Mouse (Mus musculus) hindbrain, embryonic 11.5 days (tissue): Measurements from ENCODE around the gene Slit3. TPM values are rescaled to one million over a fixed set of nuclear protein-coding genes. Genes with fewer than 3 reads are reported as not detected.
A peak's percentile ranks its signal among the peaks of the same experiment; 100 is the strongest.

Source experiments
- ATAC-seq: fragments of 200-750 bp; cut with Nextera tagmentation; 2 replicates; pipeline ENCODE4 v1.8.0; 2017; ENCODE audit warnings: mild to moderate bottlenecking, moderate TSS enrichment, moderate library complexity; ENCODE audit not compliant: low FRiP score
- DNase-seq: peaks from one replicate; pipeline ENCODE4 v3.0.0-alpha.2; 2015; ENCODE audit warnings: low spot score
- H3K27ac ChIP-seq: fragments of 300-500 bp; sonication (generic); 2 replicates; pipeline ENCODE4 v1.5.1; 2014; ENCODE audit warnings: mild to moderate bottlenecking, low read depth, low read length
- H3K27me3 ChIP-seq: fragments of 300-500 bp; sonication (generic); 2 replicates; pipeline ENCODE4 v1.6.1; 2014; ENCODE audit warnings: mild to moderate bottlenecking, low read length, moderate library complexity, mixed read lengths; ENCODE audit not compliant: control insufficient read depth, insufficient read depth
- H3K36me3 ChIP-seq: fragments of 300-500 bp; sonication (generic); 2 replicates; pipeline ENCODE4 v1.6.1; 2014; ENCODE audit warnings: mild to moderate bottlenecking, low read length, moderate library complexity, mixed read lengths; ENCODE audit not compliant: control insufficient read depth, insufficient read depth
- H3K4me1 ChIP-seq: fragments of 300-500 bp; sonication (generic); replicated peaks from 2 replicates; pipeline ENCODE4 v1.6.1; 2014; ENCODE audit warnings: low read length, mixed read lengths; ENCODE audit not compliant: control insufficient read depth, insufficient read depth
- H3K4me2 ChIP-seq: fragments of 300-500 bp; sonication (generic); replicated peaks from 2 replicates; pipeline ENCODE4 v1.6.1; 2014; ENCODE audit warnings: mild to moderate bottlenecking, low read depth, low read length
- H3K4me3 ChIP-seq: fragments of 300-500 bp; sonication (generic); 2 replicates; pipeline ENCODE4 v1.5.1; 2014; ENCODE audit warnings: low read depth, low read length
- H3K9ac ChIP-seq: fragments of 300-500 bp; sonication (generic); 2 replicates; pipeline ENCODE4 v1.6.1; 2014; ENCODE audit warnings: low read depth, low read length
- H3K9me3 ChIP-seq: fragments of 300-500 bp; sonication (generic); 2 replicates; pipeline ENCODE4 v1.6.1; 2016; ENCODE audit warnings: low read length; ENCODE audit not compliant: control insufficient read depth
- WGBS: fragments of 180-500 bp; shearing (Covaris S2); extraction: QIAGEN DNeasy Blood & Tissue Kit; methylation state at CpG from one replicate; pipeline ENCODE4 v1.1.7; 2014; 5-methylcytosine and 5-hydroxymethylcytosine counted together
- polyA plus RNA-seq: library from polyadenylated mRNA; unstranded; fragments of >200 nt; fragmentation: Nextera tagmentation; extraction: Ambion mirVana; gene quantifications from 2 replicates; pipeline ENCODE4 v1.2.1, GENCODE M21; 2014

The Slit3 gene
- polyA plus RNA-seq, 1 experiment from 2014 or later = 39.3 TPM

GRCm38 (mm10) chr11:35447951-35448350 lies 326.9 kb downstream of the Slit3 start:
- ATAC-seq = no peak
- Histone ChIP-seq H3K27me3 (no peaks in the 10 kb centered on the region), H3K27ac (no peak overlapping the region), H3K36me3 (no peaks in the 10 kb centered on the region), H3K4me1 (no peaks in the 10 kb centered on the region), H3K4me2 (no peak overlapping the region), H3K9me3 (no peaks in the 10 kb centered on the region), H3K9ac (no peak overlapping the region), H3K4me3 (no peak overlapping the region)
- DNase-seq = no peak
- 77% methylated on average over 9 of the region's 9 CpGs for WGBS

- Histone ChIP-seq H3K9ac (no peak overlapping the region), H3K4me3 (no peak overlapping the region), H3K27me3 (no peaks in the 10 kb centered on the region), H3K36me3 (no peaks in the 10 kb centered on the region), H3K27ac (no peak overlapping the region), H3K9me3 (no peaks in the 10 kb centered on the region), H3K4me1 (peaks cover 8% of the 10 kb centered on the region), H3K4me2 (no peak overlapping the region)
- no peak for DNase-seq
- WGBS = 85% methylated on average over 6 of the region's 6 CpGs
- ATAC-seq = no peak
These were observed 328.2 kb downstream of the Slit3 start for GRCm38 (mm10) chr11:35449199-35449598.

GRCm38 (mm10) chr11:35451636-35452035 lies 330.6 kb downstream of the Slit3 start:
- Histone ChIP-seq H3K36me3 (no peaks in the 10 kb centered on the region), H3K9me3 (no peaks in the 10 kb centered on the region), H3K4me2 (no peak overlapping the region), H3K4me3 (no peak overlapping the region), H3K9ac (no peak overlapping the region), H3K4me1 (peaks cover 17% of the 10 kb centered on the region), H3K27ac (no peak overlapping the region), H3K27me3 (no peaks in the 10 kb centered on the region)
- peak; percentile 88 for DNase-seq
- no peak for ATAC-seq
- 30% methylated on average over 4 of the region's 4 CpGs for WGBS

- Histone ChIP-seq H3K9ac (no peak overlapping the region), H3K4me3 (no peak overlapping the region), H3K27me3 (no peaks in the 10 kb centered on the region), H3K4me2 (no peak overlapping the region), H3K4me1 (peaks cover 17% of the 10 kb centered on the region), H3K36me3 (no peaks in the 10 kb centered on the region), H3K9me3 (no peaks in the 10 kb centered on the region), H3K27ac (no peak overlapping the region)
- DNase-seq (peak; percentile 78), ATAC-seq (peak; percentile 68)
- 27% methylated on average over 5 of the region's 5 CpGs for WGBS
These were observed 331.4 kb downstream of the Slit3 start for GRCm38 (mm10) chr11:35452413-35452812.

GRCm38 (mm10) chr11:35454191-35454725 lies 333.2 kb downstream of the Slit3 start:
- peak; percentile 69 for ATAC-seq

GRCm38 (mm10) chr11:35454781-35455180 lies 333.8 kb downstream of the Slit3 start:
- Histone ChIP-seq H3K4me2 (no peak overlapping the region), H3K9ac (no peak overlapping the region), H3K4me3 (no peak overlapping the region), H3K4me1 (peaks cover 17% of the 10 kb centered on the region), H3K27ac (no peak overlapping the region), H3K27me3 (no peaks in the 10 kb centered on the region), H3K9me3 (no peaks in the 10 kb centered on the region), H3K36me3 (no peaks in the 10 kb centered on the region)
- 24% methylated on average over 4 of the region's 4 CpGs for WGBS
- ATAC-seq (peak; percentile 68), DNase-seq (peak; percentile 46)

More at GRCm38 (mm10) chr11:35454191-35454725, 333.2 kb downstream of the Slit3 start:
- no peak overlapping the region for H3K4me3 ChIP-seq
- peak; percentile 52 for DNase-seq
- peaks cover 17% of the 10 kb centered on the region for H3K4me1 ChIP-seq
- H3K9ac ChIP-seq = 0 out of 2 replicates have a peak overlapping the region, but pooled peaks have one; percentile 16
- H3K9me3 ChIP-seq = no peaks in the 10 kb centered on the region
- no peaks in the 10 kb centered on the region for H3K27me3 ChIP-seq
- WGBS = 15% methylated on average over 10 of the region's 10 CpGs
- 0 out of 2 replicates have a peak overlapping the region, but pooled peaks have one; percentile 44 for H3K27ac ChIP-seq
- no peak overlapping the region for H3K4me2 ChIP-seq
- no peaks in the 10 kb centered on the region for H3K36me3 ChIP-seq

GRCm38 (mm10) chr11:35458068-35458467 lies 337.0 kb downstream of the Slit3 start:
- ATAC-seq = no peak
- Histone ChIP-seq H3K4me1 (peaks cover 17% of the 10 kb centered on the region), H3K4me3 (no peak overlapping the region), H3K9ac (no peak overlapping the region), H3K9me3 (no peaks in the 10 kb centered on the region), H3K4me2 (no peak overlapping the region), H3K27ac (no peak overlapping the region), H3K36me3 (no peaks in the 10 kb centered on the region), H3K27me3 (no peaks in the 10 kb centered on the region)
- no peak for DNase-seq
- WGBS = 69% methylated on average over 2 of the region's 2 CpGs

- no peak for ATAC-seq
These were observed 345.7 kb downstream of the Slit3 start for GRCm38 (mm10) chr11:35466701-35467100.

GRCm38 (mm10) chr11:35468847-35469246 lies 347.8 kb downstream of the Slit3 start:
- WGBS = 74% methylated on average over 7 of the region's 7 CpGs
- Histone ChIP-seq H3K27me3 (no peaks in the 10 kb centered on the region), H3K9me3 (no peaks in the 10 kb centered on the region), H3K4me2 (no peak overlapping the region), H3K9ac (no peak overlapping the region), H3K4me1 (0 out of 2 replicates have a peak, but pooled peaks cover 2% of the 10 kb centered on the region), H3K27ac (peak overlapping the region; percentile 24; the same call in 1 of the 2 replicates), H3K36me3 (no peaks in the 10 kb centered on the region), H3K4me3 (no peak overlapping the region)
- DNase-seq = no peak
- no peak for ATAC-seq

More at GRCm38 (mm10) chr11:35466701-35467100, 345.7 kb downstream of the Slit3 start:
- no peak overlapping the region for H3K27ac ChIP-seq
- no peaks in the 10 kb centered on the region for H3K27me3 ChIP-seq
- WGBS = 92% methylated on average over 6 of the region's 6 CpGs
- no peak for DNase-seq
- H3K36me3 ChIP-seq = no peaks in the 10 kb centered on the region
- H3K9ac ChIP-seq = no peak overlapping the region
- no peaks in the 10 kb centered on the region for H3K9me3 ChIP-seq
- H3K4me2 ChIP-seq = no peak overlapping the region
- H3K4me1 ChIP-seq = 0 out of 2 replicates have a peak, but pooled peaks cover 2% of the 10 kb centered on the region
- no peak overlapping the region for H3K4me3 ChIP-seq
